Mouse (Mus musculus) CH12.LX (cell line): ENCODE results near the gene Tmc5.

Experiments used
- CHD2 ChIP-seq: IDR thresholded peaks from 2 replicates; pipeline ENCODE4 v1.6.1; 2011; ENCODE audit warnings: low read length, improper control_type of control experiment
- CTCF ChIP-seq, 2 experiments: IDR thresholded peaks in 1 of 2; conservative IDR thresholded peaks in 1 of 2; 2 replicates each; pipeline ENCODE4 v1.5.1; 2011 to 2012; ENCODE audit warnings: low read depth in 2 of 2, low read length in 2 of 2, improper control_type of control experiment in 1 of 2, inconsistent platforms in 1 of 2, mild to moderate bottlenecking in 1 of 2, moderate library complexity in 1 of 2
- JUND ChIP-seq: conservative IDR thresholded peaks from 2 replicates; pipeline ENCODE4 v1.6.1; 2011; ENCODE audit warnings: low read depth, low read length, improper control_type of control experiment
- MAX ChIP-seq: IDR thresholded peaks from 2 replicates; pipeline ENCODE4 v1.6.1; 2011; ENCODE audit warnings: low read length, improper control_type of control experiment
- POLR2A ChIP-seq: IDR thresholded peaks from 2 replicates; pipeline ENCODE4 v1.6.1; 2011; ENCODE audit warnings: low read depth, mild to moderate bottlenecking, improper control_type of control experiment, low read length
- SMC3 ChIP-seq: IDR thresholded peaks from 2 replicates; pipeline ENCODE4 v1.6.1; 2011; ENCODE audit warnings: low read depth, low read length, improper control_type of control experiment
- TBP ChIP-seq: conservative IDR thresholded peaks from 2 replicates; pipeline ENCODE4 v1.6.1; 2011; ENCODE audit warnings: low read depth, low read length, improper control_type of control experiment
- USF1 ChIP-seq: IDR thresholded peaks from 2 replicates; pipeline ENCODE4 v1.6.1; 2014; ENCODE audit warnings: low read depth, mild to moderate bottlenecking, inconsistent platforms, low read length, improper control_type of control experiment
- ZNF384 ChIP-seq: IDR thresholded peaks from 2 replicates; pipeline ENCODE4 v1.6.1; 2012; ENCODE audit warnings: low read depth, low read length, improper control_type of control experiment, inconsistent platforms

- TF ChIP-seq TBP: no peak
- no peak for TF ChIP-seq CTCF (conservative IDR thresholded peaks at IDR 0.05 in 1 of 2, IDR thresholded peaks at IDR 0.05 in 1 of 2; ENCODE audit: low read depth in 2 of 2, low read length in 2 of 2)
- TF ChIP-seq POLR2A: no peak
- no peak for TF ChIP-seq CHD2
- TF ChIP-seq SMC3: no peak
- no peak for TF ChIP-seq USF1
- no peak for TF ChIP-seq MAX
- TF ChIP-seq ZNF384: no peak
- no peak for TF ChIP-seq JUND
These were observed 2.5 kb upstream of the Tmc5 start for GRCm38 (mm10) chr7:118594611-118595010.
